Mouse (Mus musculus): ENCODE measurements around the gene Opa3. TPM values are rescaled to one million over a fixed set of nuclear protein-coding genes. Genes with fewer than 3 reads are reported as not detected.

The Opa3 gene
- 10 to 100 TPM; 41.3 to 47.1 TPM for total RNA-seq (2021)
- long read RNA-seq, experiment 1, transcript Opa3-201 (2 exons, 3,366 nt): major isoform, 133 of 147 reads
- long read RNA-seq, experiment 1, partial matches to known transcripts: 14 of 147 reads
- long read RNA-seq, experiment 1, other reads (novel, unspliced or antisense): 0 of 147 reads
- long read RNA-seq, experiment 2, transcript Opa3-201 (2 exons, 3,366 nt): major isoform, 63 of 70 reads
- long read RNA-seq, experiment 2, partial matches to known transcripts: 7 of 70 reads
- long read RNA-seq, experiment 2, other reads (novel, unspliced or antisense): 0 of 70 reads

GRCm38 (mm10) chr7:19227883-19228792 lies at the start of gene Opa3:
Gene Opa3, plus strand, starts transcription at chr7:19228334.
- peak; percentile 99 for DNase-seq (ENCODE audit: low spot score)

GRCm38 (mm10) chr7:19178443-19179092 lies 49.6 kb upstream of the Opa3 start:
- DNase-seq (ENCODE audit: low spot score): peak; percentile 66

DNA sequence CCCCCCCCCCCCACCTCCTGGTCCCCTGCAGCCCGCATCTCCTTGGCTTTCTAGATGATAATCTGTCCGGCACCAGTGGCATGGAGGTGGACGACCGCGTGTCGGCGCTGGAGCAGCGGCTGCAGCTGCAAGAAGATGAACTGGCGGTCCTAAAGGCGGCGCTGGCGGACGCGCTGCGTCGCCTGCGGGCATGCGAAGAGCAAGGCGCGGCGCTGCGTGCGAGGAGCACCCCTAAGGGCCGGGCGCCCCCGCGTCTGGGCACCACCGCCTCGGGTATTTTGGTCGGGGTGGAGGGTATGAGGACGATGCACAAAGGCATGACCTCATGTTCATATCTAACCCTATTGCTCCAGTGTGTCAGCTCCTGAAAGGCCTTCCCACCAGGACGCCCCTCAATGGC lies 49.0 kb upstream of the Opa3 start:
- DNase-seq (ENCODE audit: low spot score): peak; percentile 53

DNA sequence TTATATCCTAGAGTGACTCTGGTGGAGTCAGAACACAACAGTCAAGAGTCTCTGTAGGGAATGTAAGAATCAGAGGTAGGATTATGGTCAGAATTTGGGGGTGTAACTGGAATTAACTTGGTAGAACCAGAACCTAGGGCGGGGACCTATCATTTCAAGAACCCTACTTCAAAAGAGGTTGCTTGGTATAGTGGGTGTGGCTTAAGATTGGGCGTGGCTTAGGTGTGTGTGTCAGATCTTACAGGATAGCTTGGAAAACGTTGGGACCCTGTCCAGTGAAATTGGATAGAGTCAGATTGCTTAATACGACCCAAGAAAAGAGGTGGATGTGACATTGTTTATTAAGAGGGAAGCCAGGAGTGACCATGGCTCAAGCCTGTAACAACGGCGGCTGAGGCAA lies 48.2 kb upstream of the Opa3 start:
- no peak for DNase-seq (ENCODE audit: low spot score)

DNA sequence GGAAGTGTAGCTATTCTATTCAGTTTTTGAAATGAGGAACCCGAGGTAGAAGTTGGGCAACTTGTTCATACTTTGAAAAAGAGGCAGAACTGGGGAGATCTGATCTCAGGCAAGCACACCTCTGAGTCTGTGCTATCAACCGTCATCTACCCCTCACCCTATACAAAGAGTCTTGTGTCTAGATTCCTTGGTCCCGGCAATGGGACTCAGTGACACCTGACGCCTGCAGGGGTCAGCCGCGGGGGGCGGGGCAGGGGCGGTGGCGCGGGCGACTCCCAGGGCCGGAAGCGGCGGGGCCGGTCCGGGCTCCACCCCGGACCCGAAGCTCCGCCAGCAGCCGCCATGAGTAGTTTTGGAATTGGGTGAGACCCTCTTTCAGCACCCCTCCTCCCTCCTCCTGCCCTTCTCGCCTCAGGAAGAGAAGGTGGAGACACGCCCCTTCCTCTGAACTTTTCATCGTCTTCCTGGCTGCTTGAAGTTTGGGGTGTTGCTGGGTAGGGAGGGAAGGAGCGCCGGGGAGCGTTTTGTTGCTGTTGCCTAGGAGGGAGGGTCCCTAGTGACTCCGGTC lies 47.2 kb upstream of the Opa3 start:
- no peak for DNase-seq (ENCODE audit: low spot score)

GRCm38 (mm10) chr7:19184250-19184649 lies 43.9 kb upstream of the Opa3 start:
- DNase-seq (ENCODE audit: low spot score): no peak

GRCm38 (mm10) chr7:19184758-19185157 lies 43.4 kb upstream of the Opa3 start:
- DNase-seq (ENCODE audit: low spot score): no peak

DNA sequence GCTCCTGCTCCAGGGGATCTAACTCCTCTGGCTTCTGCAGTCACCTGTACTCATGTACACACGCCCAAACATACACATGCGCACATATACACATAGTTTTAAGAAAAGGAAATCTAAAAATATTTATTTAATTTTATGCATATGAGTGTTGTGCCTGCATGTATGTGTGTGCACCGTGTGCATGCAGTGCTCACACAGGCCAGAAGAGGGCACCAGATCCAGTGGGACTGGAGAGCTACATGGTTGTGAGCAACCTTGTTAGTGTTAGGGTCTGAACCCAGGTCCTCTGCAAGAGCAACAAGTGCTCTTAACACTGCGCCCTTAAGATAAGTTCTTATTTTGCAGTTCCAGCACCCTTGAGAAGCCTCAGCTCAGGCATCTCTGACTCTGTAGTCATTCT lies 33.5 kb upstream of the Opa3 start:
- no peak for DNase-seq (ENCODE audit: low spot score)

GRCm38 (mm10) chr7:19196676-19197075 lies 31.5 kb upstream of the Opa3 start:
- DNase-seq (ENCODE audit: low spot score): peak; percentile 27

DNA sequence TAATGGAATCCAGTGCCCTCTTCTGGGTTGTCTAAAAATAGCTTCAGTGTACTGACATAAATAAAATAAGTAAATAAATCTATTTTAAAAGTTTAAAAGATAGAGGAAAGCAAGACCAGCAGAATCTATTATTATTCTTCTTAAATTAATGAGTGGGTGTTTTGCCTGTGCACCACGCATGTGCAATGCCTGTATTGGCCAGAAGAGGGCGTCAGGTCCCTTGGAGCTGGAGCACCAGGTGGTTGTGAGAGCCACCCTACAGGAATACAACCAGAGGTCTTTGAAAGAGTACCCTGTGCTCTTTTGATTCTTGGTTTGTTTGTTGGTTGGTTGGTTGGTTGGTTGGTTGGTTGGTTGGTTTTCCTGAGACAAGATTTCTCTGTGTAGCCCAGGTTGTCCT lies 30.1 kb upstream of the Opa3 start:
- no peak for DNase-seq (ENCODE audit: low spot score)

DNA sequence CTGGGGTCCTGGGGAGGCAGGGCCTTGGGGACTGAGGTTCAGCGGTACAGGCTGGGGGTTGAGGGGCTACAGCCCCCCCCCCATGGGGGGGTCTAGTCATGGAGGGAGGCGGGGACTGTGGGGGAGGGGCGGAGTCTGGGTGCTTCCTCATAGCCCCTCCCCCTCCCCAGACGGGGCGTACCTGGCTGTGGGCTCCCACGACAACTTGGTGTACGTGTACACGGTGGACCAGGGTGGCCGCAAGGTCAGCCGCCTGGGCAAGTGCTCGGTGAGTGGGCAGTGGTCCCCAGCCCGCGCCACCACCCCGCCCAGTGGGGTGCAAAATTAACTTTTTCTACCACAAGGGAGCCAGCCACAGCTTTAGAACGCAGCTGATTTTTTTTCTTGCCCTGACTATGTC lies 26.5 kb upstream of the Opa3 start:
- DNase-seq (ENCODE audit: low spot score): no peak

DNA sequence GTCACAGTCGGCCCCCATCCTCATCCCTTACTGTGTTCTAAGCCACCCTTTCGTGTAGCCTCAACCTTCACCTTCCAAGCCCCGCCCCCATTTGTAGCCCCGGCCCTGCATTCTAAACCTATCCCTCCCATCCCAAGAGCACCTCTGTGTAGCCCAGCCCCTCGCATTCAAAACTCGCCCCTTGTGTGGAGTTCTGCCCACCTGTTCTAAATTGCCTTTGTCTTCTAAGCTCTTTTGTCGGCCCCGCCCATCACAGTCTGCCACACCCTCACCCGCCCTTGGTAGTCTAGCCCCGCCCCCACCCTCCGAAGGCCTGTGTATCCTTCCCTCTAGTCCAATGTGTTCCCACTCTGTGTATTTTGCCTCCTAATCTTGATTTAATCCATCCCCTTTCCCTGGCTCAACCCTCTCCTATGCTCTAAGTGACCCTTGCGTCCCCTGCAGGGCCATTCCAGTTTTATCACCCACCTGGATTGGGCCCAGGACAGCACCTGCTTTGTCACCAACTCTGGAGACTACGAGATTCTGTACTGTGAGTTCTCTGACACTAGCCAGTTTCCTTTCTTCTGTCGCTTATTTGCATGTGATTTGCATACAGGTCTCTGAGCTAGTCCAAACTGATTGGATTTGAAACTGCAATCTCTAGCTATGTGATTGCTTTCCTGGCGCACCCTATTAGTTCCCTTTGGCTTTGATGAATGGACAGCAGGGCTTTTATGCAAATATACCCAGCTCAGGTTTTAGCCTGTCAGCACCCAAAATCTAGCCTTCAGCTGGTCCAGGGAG lies 25.9 kb upstream of the Opa3 start:
- DNase-seq (ENCODE audit: low spot score): no peak

DNA sequence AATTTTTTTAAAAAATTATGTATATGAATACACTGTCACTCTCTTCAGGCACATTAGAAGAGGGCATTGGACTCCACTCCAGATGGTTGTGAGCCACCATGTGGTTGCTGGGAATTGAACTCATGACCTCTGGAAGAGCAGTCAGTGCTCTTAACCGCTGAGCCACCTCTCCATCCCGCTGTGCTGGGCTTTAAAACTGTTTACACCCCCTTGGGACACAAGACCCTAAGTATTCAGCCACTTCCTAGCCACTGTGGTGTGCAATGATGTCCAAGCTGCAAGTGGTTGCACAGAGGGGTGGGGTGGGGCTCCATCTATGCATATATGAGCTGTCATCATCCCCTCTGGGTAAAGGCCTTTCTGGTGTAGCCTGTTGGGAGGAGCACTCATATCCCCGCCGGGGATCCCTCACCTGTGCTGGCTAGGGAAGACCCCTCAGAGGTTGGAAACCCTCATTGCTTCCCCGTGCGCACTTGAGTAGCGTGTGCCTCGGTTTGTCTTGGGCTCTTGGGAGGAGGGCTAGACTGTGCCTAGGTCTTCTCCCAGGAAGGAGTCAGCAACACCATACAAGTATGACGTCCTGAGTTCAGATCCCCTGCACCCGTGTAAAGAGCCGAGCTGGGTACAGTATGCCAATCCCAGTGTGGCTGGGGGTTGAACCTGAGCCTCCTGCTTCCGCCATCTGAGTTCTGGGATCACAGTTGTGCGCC lies 19.8 kb upstream of the Opa3 start:
- DNase-seq (ENCODE audit: low spot score): no peak

GRCm38 (mm10) chr7:19208944-19209472 lies 19.1 kb upstream of the Opa3 start:
- peak; percentile 56 for DNase-seq (ENCODE audit: low spot score)

- DNase-seq (ENCODE audit: low spot score): no peak
Observed at GRCm38 (mm10) chr7:19209494-19209893, 18.6 kb upstream of the Opa3 start.

DNA sequence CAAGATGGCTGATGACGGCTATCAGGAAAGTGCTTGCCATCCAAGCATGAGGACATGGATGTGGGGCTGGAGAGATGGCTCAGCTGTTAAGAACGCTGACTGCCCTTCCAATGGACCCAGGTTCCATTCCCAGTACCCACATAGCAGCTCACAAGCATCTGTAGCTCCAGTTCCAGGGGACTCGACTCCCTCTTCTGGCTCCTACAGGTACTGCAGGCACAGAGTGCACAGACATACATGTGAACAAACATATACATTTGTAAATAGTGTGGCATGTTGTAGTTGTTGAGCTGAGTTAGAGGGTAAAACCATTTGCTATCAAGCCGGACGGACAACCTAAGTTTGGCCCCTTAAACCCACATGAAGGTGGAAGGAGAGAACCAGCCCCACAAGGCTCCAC lies 18.1 kb upstream of the Opa3 start:
- no peak for DNase-seq (ENCODE audit: low spot score)

DNA sequence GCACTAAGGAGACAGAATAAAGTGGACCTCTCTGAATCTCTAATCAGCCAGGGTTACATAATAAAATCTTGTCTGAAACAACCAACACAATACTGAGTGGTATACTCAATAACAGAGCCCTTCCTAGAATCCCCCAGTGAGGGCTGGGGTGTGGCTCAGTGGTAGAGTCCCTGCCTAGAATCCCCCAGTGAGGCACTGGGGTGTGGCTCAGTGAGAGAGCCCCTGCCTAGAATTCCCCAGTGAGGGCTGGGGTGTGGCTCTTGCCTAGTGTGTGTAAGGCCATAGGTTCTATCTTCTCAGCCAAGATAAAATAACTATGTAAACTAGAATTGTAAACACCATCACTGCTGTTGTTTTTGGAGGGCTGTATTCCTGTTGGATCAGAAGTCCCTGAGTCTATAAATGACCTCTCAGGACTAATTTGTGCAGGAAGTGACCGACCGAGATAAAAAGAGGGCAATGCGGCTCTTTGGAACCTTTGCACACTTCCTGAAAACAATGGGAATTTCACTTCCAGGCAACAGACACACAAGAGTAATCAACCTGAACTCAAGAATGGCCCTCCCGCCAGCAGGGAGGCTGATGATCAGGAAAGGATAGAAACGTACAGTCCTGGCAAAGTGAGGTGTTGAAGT lies 17.0 kb upstream of the Opa3 start:
- DNase-seq (ENCODE audit: low spot score): no peak

DNA sequence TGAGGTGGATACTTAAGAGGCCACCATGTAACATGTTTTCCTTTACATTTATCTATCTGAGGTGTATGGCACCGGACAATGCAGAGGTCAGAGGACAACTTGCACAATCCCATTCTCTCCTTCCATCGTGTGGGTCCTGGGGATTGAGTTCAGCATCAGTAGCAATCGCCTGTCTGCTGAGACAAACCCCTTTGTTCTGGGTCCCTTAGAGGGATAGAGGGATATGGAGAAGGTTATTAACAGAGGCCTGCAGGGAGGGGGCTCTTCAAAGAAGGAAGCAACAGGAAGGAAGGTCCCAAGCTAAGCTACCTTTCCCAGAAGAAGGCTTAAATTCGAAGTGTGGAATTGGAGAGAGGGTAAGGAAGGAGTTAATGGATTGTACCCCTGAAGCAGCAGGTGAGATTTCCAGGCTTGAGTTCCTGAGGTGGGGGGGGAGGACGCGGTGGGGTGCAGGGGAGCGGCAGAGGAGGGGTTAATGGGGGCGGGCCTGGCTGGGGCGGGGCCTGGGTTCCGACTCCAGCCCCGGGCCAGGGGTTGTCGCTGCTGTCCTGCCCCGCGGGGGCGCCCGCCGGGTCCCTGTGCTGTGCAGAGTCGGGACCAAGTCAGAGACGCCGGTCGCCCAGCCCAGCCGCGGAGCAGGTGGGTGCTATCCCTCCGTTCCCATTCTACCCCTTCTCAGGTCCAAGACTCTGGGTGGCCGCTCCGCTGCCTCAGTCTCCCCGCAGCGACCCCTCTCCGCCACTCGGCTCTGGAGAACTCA lies 16.0 kb upstream of the Opa3 start, which contains the start of gene Gpr4:
TSS of gene Gpr4 (plus strand) at position 543 of the 760 bp plus-strand sequence.
- no peak for DNase-seq (ENCODE audit: low spot score)

DNA sequence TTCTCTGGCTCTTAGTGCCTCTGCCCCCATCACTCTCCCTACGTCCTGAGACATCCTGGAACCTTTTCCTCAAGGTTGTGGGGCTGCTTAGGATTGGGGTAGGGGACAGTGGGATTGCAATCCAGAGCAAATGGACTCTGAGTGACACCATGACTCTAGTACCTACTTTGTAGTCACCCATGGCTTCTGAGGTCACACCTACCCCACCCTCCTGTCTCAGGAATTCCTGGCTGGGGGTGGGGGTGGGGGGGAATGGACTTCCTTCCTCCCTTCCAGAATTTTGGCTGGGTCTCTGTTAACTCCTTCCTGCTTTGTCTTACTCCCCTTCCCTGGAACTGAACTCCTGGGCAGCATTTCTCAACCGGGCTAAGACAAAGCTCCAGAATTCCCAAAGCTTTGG lies 14.7 kb upstream of the Opa3 start:
- no peak for DNase-seq (ENCODE audit: low spot score)

Data from gastrocnemius, adult 18-20 months (tissue).